Mouse (Mus musculus) 416B (cell line): Measurements from ENCODE around the gene Eml1.
A peak's percentile ranks its signal among the peaks of the same experiment; 100 is the strongest.
"Not testable (repeated sequence)": the region's sequence is repeated elsewhere in the genome, so short reads cannot be mapped to it uniquely, and the experiment has no call there.

Experiments used
- DNase-seq: peaks from one replicate; pipeline ENCODE4 v3.0.0; 2011; ENCODE audit warnings: low read depth

Gene Eml1

DNA sequence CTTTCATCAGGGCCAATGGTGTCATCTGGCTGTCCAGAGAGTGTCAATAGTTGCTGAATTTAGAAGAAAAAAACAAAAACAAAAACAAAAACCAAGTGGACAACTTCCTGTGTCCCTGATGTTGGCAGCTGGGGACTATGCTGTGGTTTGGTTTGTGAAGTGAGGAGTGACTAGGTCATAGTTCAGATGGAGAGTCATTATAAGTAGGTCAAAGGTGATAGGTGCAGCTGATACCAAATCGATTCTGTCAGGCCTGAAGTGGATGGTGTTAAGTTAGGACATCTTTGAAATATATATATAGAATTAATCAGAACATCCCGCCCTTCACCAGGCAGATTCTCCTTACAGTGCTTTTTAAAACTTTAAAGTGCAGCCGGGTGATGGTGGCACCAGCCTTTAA is 103.7 kb downstream of the Eml1 start:
- DNase-seq = no peak

DNA sequence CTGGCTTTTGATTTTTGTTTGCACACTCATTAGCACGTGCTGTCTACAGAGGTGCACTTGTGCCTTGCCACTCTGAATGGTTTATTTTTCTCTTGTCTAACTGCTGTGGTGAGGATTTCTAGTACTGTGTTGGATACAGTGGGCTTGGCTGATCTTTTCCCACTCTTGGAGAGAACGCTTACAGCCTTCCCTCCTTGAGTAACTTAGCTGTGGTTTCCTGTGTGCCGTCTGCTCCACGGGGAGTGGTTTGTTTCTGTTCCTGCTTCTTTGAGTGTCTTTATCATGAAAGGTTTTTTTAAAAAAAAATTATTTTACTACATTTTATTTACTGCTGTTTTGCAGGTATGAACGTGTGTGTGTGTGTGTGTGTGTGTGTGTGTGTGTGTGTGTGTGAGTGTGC is 108.0 kb downstream of the Eml1 start:
- DNase-seq = no peak

DNA sequence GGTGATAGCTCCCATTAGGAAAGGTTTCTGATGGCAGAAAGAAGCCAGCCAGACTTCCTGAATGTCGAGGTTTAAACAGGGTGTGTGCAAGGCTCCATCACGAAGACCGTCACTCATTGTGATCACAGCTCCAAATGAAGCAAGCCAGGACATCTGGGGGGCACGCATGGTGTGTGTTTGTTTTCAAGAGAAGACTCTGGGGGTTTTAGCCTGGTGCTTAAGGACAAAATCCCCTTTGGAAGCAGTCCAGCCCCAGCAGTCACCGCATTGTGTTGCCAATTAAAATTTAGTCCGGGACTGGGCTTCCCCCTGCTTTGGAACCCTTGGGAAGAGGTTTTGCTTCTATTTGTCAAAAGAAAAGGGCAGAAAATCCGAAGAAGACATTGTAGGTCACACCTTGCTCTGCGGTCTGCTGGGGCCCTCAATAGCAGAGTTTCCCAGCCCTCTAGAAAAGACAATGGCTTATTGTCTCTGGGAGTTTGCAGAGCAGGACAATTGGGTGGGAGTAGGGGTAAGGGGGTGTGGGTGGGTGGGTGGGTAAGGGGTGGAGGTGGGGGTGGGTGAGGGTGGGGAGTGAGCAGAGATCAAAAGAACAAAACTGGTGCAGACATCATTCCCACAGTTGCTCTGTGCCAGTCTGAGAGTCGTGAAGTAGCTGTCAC is 110.1 kb downstream of the Eml1 start:
- no peak for DNase-seq

DNA sequence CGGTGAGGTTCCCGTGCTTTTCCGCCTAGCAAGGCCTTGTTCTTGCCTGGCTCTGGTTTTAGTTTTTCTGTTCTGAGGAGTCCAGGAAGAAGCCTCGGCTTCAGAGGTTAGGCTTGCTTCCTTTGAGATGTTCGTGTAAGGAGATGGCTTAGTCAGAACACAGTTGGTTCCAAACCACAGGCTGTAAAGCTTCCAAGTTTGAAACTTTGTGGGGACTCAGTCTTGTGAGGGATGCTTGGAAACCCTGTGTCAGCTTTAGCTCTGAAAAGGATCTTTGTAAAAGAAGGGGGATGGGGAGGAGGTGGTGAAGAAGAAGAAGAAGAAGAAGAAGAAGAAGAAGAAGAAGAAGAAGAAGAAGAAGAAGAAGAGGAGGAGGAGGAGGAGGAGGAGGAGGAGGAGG is 118.3 kb downstream of the Eml1 start:
- no peak for DNase-seq

DNA sequence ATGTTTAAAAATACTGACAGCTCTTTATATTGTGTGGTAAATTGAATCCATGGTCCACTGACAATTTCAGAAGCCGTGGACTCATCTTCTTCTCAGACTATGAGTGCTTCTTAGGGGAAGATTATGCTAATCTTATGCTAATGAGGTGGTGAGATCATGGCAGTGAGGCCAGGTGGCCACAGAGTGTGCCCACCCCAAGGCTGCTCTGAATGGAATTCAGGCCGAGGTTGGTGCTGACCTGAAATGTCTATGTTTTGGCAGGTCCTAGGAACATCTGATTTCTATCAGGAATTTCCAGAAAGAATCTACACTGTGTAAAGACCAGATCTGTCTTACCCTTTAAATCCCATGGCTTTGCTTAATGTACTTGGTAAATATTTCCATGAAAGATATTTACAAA is 119.0 kb downstream of the Eml1 start:
- no peak for DNase-seq

DNA sequence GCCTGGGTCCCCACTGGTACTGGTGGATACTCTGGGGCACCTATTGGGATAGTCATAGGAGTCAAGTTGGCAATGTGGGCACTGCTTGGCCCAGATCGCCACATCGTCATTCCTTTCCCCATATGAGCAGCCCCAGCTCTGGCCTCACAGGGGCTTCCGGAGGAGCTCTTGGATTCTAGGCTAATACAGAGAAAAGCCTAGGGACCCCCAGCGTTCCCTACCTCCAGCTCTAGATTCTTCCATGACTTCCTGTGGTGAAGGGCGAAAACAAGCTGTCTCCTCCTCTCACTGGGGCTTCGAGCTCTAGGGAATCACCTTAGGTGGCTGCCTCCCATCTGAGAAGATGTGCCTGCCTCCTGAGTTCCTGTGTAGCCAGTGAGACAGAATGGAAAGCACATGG is 119.6 kb downstream of the Eml1 start:
- no peak for DNase-seq

DNA sequence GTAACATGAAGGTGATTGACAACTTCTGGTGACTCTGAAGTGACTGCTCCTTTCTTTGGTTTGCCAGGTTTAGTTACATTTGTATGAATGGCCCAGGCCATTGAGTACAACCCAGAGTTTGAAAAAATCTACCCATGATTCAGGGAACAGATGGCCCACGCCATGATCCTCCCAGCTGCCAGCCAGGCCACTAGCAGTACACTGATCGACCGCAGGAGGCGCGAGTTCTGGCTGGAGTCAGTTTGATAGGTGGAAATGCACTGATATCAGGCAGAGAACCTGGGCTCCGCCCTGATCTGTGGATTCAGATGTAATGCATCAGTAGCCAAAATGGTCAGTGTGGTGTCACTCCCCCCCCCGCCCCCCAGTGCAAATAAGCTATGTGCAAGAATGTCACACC is 120.2 kb downstream of the Eml1 start:
- DNase-seq = no peak

DNA sequence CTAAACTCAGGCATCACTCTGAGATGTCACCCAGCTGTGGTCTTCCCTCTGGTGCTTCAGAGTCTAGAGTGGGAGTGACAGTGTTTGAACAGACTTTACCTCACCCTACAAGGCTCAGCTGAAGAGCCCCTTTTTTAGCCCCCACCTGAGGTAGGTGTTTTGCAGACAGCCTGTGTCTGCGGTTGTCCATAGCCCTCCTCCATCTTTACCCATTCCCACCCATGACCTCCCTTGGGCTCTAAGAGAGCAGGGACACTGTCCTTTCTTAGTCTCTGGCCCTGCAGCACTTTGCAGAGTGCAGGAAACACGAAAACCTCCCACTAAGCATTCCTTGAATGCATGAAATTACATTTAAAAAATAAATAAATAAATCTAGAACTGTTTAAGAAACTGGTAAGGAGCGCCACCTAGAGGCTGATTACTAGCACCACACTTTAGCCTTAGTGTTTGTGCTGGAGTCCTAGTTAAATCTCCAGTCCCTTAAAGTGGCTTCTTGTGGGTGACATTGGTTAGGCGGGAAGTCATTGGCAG is 123.3 kb downstream of the Eml1 start:
- peak; percentile 73 for DNase-seq

DNA sequence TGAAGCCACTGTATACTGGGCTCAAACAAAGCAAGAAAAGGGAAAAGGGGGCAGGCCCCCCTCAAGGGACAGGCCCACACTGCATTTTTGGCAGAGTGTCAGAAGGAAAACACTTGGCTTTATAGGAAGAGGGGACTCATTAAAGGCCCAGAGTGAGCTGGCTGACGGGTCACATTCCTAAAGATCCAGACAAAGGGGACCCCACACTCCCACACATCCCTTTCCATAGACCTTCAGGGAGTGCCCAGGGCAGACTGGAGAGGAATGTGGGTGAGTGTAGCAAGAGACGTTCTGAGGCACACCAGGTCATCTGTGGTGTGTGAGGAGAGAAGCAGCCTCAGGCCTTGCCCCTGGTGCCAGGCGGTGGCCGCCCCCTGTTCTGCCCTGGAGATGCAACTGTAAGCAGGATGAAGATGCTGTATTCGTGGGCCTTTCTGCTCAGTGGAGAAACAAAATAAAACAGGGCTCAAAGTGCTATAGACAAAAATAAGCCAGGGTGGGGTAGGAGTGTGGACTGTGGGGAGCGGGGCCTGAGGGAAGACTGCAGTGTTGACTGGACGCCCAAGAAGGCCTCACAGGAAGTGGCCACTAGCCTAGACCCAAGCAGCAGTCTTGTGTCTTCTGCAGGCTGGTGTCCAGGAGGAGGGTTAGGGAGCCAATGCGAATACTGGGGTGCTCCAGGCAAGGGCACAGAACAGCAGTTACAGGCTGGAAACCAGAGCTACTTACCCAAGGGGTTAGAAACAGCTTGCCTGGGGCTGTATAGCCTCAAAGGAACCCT is 124.9 kb downstream of the Eml1 start:
- DNase-seq = no peak

DNA sequence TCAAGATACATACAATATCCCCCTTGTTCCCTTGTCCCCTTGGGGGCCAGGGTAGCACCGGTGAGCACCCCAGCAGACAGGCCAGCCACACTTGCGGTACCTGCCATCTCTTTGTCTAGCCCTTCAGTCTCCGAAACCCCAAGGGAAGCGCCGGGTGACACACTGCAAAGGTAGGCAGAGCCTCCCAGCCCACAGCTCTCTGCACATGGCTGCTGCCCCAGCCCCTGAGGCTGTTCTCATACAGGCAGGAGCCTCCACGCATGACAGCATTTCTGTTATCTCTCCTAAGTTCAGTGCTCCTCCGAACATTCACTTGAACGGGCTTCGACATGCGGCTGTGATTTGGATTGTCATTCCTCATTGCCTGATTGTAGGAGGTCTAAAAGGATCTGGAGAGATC is 132.3 kb downstream of the Eml1 start:
- no peak for DNase-seq

DNA sequence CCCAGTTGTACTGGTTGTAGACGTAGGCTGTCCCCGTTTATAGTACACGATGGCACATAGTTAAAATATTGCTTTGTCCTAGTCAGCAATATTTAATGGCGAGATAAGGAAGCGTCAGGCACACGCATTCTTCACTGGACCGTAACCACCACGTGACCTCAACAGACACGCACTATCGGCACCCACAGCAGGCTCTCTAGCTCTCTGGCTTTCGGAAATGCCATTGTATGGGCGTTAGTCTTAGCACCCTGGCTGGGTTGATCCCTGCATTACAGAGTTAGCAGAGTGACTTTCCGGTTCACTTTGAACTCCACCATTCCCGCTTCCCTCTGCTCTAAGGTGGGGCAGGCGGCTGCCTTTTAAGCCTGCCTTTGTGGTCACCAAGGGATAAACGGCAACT is 132.8 kb downstream of the Eml1 start:
- no peak for DNase-seq

DNA sequence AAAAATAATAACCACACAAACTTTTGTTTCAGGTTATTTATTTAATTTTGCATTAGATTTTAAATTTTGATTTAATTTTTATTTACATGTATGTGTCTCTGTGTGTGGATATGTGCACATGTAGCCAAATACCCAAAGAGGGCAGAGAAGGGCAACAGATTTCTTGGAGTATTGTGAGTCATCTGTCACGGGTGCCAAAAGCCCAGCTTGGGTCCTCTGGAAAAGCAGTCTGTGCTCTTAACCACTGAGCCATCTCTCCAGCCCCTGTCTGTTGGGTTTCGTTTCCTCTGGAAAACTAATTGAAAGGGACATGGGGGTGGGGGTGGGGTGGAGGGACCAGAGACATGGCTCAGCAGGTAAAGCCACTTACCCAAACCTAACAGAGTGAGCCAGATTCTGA is 135.1 kb downstream of the Eml1 start:
- DNase-seq = no peak

DNA sequence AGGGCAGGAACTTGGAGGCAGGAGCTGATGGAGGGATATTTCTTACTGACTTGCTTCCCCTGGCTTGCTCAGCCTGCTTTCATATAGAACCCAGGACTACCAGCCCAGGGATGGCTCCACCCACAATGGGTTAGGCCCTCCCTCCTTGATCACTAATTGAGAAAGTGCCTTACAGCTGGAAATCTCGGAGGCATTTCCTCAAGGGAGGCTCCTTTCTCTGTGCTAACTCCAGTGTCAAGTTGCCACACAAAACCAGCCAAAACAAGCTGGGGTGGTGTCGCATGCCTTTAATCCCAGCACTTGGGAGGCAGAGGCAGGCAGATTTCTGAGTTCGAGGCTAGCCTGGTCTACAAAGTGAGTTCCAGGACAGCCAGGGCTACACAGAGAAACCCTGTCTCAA is 136.3 kb downstream of the Eml1 start:
- not testable (repeated sequence) for DNase-seq

DNA sequence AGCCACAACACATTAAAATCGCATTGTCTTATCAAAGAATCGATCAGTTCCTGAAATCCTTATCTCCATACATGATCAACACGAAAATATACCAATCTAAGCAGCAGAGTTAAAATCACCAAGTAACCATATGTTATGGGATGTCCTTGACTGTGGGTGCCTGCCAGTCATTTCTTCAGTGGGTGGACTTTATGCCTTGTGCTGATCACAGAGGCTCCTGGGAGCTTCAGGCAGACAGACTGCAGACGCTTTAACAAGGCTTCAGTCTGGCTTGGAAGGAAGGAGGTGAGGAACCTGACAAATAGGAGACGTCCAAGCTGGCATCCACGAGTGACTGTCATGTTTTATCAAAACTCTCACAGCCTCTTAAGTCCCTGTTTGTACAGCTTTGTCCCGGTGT is 139.8 kb downstream of the Eml1 start:
- no peak for DNase-seq

DNA sequence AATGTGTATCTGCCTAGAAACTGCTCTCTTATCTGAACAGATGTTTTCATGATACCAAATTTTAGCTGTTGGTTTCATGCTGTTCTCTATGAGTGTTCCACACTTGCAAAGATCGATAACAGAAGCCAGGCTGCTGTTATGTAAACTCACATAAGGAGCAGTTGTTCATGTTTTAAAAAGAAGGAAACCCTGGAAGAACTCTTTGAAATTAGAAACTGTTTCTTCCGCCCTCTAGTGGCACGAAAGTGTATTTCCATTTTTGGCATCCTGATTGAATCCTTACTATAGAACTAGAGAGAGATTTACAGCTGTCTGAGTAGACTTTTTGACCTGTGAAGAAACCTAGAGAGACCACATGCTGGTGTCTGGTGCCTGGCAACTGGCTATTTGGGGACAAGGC is 140.3 kb downstream of the Eml1 start:
- DNase-seq = peak; percentile 35

DNA sequence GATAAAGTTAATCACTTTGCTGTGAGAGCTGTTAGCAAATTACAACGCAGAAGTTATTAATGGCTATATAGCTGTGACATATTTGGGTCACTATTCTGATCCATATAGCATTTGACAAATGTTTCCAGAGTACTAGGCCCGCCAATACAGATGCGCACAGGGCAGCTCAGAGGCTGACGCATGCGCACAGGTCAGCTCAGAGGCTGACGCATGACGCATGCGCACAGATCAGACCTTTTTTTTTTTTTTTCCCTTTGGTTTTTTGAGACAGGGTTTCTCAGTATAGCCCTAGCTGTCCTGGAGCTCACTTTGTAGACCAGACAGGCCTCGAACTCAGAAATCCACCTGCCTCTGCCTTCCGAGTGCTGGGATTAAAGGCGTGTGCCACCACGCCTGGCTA is 144.7 kb downstream of the Eml1 start:
- DNase-seq = no peak

DNA sequence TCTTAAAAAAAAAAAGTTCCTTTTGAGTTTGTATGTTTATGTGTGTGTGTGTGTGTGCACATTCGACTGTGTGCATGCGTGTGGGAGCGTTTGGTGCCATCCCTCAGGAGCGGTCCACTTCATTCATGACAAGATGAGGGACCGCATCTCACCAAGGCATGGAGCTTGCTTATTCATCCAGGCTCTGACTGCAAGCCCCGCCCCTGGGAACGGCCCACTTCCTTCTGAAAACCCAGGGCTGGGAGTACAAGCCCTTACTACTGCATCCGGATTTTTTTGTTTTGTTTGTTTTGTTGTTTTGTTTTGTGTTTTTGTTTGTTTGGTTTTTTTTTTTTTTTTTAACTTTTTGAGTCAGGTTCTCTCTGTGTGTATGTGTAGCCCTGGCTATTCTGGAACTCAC is 148.6 kb downstream of the Eml1 start:
- DNase-seq = no peak

DNA sequence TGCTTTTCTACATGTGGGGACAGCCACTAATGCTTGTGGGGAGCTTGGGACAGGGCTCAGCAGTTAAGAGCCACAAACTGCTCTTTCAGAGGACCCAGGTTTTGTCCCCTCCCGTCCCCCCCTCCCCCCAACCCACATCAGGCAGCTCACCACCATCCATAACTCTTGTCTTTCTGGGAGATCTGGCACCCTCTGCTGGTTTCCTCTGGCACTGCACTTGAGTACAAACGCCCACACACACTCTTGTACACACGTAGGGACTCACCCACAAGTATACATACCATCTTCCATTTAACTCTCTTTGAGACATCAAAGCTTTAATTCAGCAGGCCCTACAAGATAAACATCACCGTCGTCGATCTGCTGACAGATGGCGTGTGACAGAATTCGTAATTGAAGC is 158.5 kb downstream of the Eml1 start:
- peak; percentile 47 for DNase-seq

DNA sequence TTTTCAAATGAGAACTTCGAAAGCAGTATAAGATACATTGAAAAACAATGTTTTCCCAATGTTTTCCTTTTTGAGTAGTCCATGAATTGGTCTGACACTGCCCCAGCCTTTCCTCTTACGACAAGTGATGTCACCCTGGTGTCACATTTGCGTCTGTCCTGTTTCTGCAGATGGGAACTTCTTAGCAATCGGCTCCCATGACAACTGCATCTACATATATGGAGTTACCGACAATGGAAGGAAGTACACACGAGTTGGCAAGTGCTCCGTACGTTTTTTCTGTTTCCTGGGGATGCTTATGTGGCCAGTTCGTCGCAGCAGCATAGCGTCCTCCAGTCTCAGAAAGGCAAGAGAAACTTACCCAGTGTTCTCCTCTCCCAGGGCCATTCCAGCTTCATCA is 163.7 kb downstream of the Eml1 start:
- no peak for DNase-seq

DNA sequence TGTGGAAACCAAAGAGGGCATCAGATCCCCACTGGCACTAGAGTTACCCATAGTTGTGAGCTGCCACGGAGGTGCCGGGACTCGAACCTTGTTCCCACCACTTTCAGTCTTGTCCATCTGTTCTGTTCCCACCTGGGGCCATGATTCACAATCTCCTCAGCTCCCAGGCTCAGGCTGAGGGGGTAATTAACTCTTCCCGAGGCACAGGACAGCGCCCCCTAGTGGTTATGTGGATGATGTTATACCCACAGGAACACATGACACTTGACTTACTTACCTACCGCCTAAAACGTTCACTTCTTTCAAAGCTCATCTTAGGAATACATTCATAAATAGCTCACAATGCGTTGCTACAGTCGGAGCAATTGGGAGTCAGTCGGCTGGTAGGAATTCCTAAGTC is 165.7 kb downstream of the Eml1 start:
- peak; percentile 6 for DNase-seq

DNA sequence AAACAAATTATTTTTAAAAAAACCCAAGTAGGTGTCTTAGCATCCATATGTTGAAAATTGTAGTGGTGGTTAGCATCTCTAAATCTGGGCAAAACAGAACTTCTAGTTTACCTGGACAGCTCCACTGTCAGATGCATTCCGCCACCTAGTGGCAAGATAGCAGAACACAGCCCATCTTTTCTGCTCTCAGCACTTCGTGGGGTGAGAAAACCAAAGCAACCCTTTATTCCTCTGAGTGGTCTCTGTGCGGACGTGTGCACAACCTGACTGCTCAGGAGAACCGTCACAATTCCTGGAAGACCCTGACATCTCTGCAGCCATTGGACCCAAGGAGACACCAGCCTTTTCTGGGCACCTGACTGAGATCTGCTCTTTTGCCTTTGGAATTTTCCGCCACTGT is 170.3 kb downstream of the Eml1 start:
- peak; percentile 24 for DNase-seq

DNA sequence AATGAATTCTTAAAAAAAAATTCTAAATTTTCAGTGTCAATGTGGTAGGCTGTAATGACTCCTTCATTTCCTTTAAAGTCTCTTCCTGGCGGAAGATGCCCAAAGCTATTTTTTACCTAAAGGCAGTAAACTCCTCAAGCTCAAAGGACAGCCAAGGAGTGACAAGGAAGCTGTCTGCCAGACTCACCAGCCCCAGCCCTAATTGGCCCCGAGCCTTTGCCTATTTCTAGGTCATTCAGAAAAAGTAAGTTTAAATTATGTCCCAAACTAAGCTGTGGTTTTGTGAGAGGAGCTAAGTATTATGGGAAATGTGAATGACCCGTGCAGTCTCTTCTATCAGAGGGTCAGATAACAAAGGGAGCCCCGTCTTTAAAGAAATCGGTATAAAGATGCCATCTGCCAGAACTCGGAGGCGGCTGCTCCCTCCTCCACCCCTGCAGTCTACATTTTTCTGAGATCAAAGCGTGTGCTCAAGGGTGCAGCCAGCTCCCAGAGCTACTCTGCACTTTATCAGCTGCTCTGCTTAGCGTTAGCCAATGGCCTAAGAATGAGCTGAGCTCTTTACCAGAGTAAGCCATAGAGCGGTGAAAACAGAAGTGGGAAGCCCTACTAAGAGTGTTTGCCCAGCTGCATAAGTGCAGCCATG is 175.9 kb downstream of the Eml1 start:
- DNase-seq = no peak

DNA sequence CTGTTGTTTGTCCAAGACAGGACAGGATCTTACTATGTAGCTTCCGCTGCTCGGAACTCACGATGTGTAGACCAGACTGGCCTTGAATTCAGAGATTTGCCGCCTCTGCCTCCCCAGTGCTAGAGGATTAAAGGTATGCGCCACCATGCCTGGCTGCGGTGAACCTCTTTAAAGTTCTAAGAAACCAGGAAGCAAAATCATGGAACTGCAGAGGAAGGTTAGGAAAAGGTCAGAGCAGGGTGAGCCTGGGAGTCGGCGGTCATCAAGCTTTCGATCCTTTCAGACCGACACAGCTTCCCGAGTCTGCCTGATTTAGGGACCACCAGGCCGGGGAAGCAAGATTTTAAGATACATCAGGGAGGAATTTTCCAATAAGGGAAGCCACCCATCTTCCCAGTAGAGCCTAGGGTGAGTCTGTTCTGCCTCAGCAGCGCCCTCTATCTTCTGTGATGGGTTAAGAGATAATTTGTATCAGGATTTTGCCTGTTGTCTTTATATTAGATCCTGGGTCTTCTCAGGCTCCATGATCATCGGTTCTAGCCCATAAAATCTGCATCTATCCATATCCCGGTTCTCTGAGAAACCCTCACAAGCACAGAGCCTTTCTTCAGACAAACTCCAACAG is 176.6 kb downstream of the Eml1 start:
- DNase-seq = no peak
